Mouse (Mus musculus): ENCODE results near the gene Lrrk1. TPM values are rescaled to one million over a fixed set of nuclear protein-coding genes. Genes with fewer than 3 reads are reported as not detected.

The Lrrk1 gene
- polyA plus RNA-seq, 2 experiments, result 2.3 to 3.1 TPM

- Histone ChIP-seq H3K4me1 (replicated peaks; ENCODE audit: control insufficient read depth in 2 of 2, insufficient read depth in 2 of 2, low read length in 1 of 2) (0 out of 4 replicates have a peak, but pooled peaks cover 0 to 4% of the 10 kb centered on the region in 2 experiments), H3K36me3 (replicated peaks; ENCODE audit: control insufficient read depth, insufficient read depth, low read depth) (no peaks in the 10 kb centered on the region), H3K9ac (replicated peaks) (no peak overlapping the region), H3K4me2 (ENCODE audit: low read depth) (no peak overlapping the region), H3K9me3 (ENCODE audit: control insufficient read depth, low read length) (no peaks in the 10 kb centered on the region), H3K27ac (no peak overlapping the region), H3K27me3 (ENCODE audit: control insufficient read depth, insufficient read depth, low read length) (no peaks in the 10 kb centered on the region), H3K4me3 (ENCODE audit: insufficient read depth in 1 of 2, low read depth in 2 of 2, low read length in 2 of 2) (no peak overlapping the region)
- TF ChIP-seq EP300 (IDR thresholded peaks at IDR 0.05; ENCODE audit: low read depth) (no peak), CTCF (IDR thresholded peaks at IDR 0.05; ENCODE audit: low read depth) (no peak)
- DNase-seq (ENCODE audit: low read depth in 3 of 3, low spot score in 3 of 3) (no peak), ATAC-seq (ENCODE audit: insufficient read depth) (no peak)
- 62% methylated on average over 2 of the region's 2 CpGs for WGBS (ENCODE audit: insufficient replicate concordance)
These were observed 51.2 kb downstream of the Lrrk1 start for GRCm38 (mm10) chr7:66336955-66337354.

GRCm38 (mm10) chr7:66333906-66334500, 54.1 kb downstream of the Lrrk1 start:
- Histone ChIP-seq H3K27ac (no peak overlapping the region), H3K36me3 (replicated peaks; ENCODE audit: control insufficient read depth, insufficient read depth, low read depth) (no peaks in the 10 kb centered on the region), H3K27me3 (ENCODE audit: control insufficient read depth, insufficient read depth, low read length) (no peaks in the 10 kb centered on the region), H3K4me2 (ENCODE audit: low read depth) (no peak overlapping the region), H3K4me3 (ENCODE audit: insufficient read depth in 1 of 2, low read depth in 2 of 2, low read length in 2 of 2) (no peak overlapping the region), H3K9me3 (ENCODE audit: control insufficient read depth, low read length) (no peaks in the 10 kb centered on the region), H3K4me1 (replicated peaks; ENCODE audit: control insufficient read depth in 2 of 2, insufficient read depth in 2 of 2, low read length in 1 of 2) (no peaks in the 10 kb centered on the region), H3K9ac (replicated peaks) (no peak overlapping the region)
- no peak for ATAC-seq (ENCODE audit: insufficient read depth)
- 67% methylated on average over 4 of the region's 4 CpGs for WGBS (ENCODE audit: insufficient replicate concordance)
- TF ChIP-seq CTCF (IDR thresholded peaks at IDR 0.05; ENCODE audit: low read depth) (no peak), EP300 (IDR thresholded peaks at IDR 0.05; ENCODE audit: low read depth) (no peak)
- DNase-seq (ENCODE audit: low read depth in 3 of 3, low spot score in 3 of 3), result no peak

GRCm38 (mm10) chr7:66332340-66332739, 55.8 kb downstream of the Lrrk1 start:
- WGBS (ENCODE audit: insufficient replicate concordance), result 76% methylated on average over 8 of the region's 8 CpGs
- ATAC-seq (ENCODE audit: insufficient read depth) (no peak), DNase-seq (ENCODE audit: low read depth in 3 of 3, low spot score in 3 of 3) (no peak)
- Histone ChIP-seq H3K9me3 (ENCODE audit: control insufficient read depth, low read length) (no peaks in the 10 kb centered on the region), H3K27me3 (ENCODE audit: control insufficient read depth, insufficient read depth, low read length) (no peaks in the 10 kb centered on the region), H3K36me3 (replicated peaks; ENCODE audit: control insufficient read depth, insufficient read depth, low read depth) (no peaks in the 10 kb centered on the region), H3K9ac (replicated peaks) (no peak overlapping the region), H3K27ac (no peak overlapping the region), H3K4me1 (replicated peaks; ENCODE audit: control insufficient read depth in 2 of 2, insufficient read depth in 2 of 2, low read length in 1 of 2) (no peaks in the 10 kb centered on the region), H3K4me2 (ENCODE audit: low read depth) (no peak overlapping the region), H3K4me3 (ENCODE audit: insufficient read depth in 1 of 2, low read depth in 2 of 2, low read length in 2 of 2) (no peak overlapping the region)
- TF ChIP-seq EP300 (IDR thresholded peaks at IDR 0.05; ENCODE audit: low read depth), result no peak
- no peak for TF ChIP-seq CTCF (IDR thresholded peaks at IDR 0.05; ENCODE audit: low read depth)

GRCm38 (mm10) chr7:66330610-66331009, 57.5 kb downstream of the Lrrk1 start:
- no peaks in the 10 kb centered on the region for H3K4me1 ChIP-seq (replicated peaks; ENCODE audit: control insufficient read depth in 2 of 2, insufficient read depth in 2 of 2, low read length in 1 of 2)
- H3K9me3 ChIP-seq (ENCODE audit: control insufficient read depth, low read length), result no peaks in the 10 kb centered on the region
- no peaks in the 10 kb centered on the region for H3K36me3 ChIP-seq (replicated peaks; ENCODE audit: control insufficient read depth, insufficient read depth, low read depth)
- no peak overlapping the region for H3K9ac ChIP-seq (replicated peaks)
- no peak overlapping the region for H3K4me2 ChIP-seq (ENCODE audit: low read depth)
- H3K4me3 ChIP-seq (ENCODE audit: insufficient read depth in 1 of 2, low read depth in 2 of 2, low read length in 2 of 2), result no peak overlapping the region
- no peaks in the 10 kb centered on the region for H3K27me3 ChIP-seq (ENCODE audit: control insufficient read depth, insufficient read depth, low read length)
- H3K27ac ChIP-seq, result no peak overlapping the region
- DNase-seq (ENCODE audit: low read depth in 3 of 3, low spot score in 3 of 3), result no peak
- 81% methylated on average over 9 of the region's 9 CpGs for WGBS (ENCODE audit: insufficient replicate concordance)
- TF ChIP-seq EP300 (IDR thresholded peaks at IDR 0.05; ENCODE audit: low read depth), result no peak
- TF ChIP-seq CTCF (IDR thresholded peaks at IDR 0.05; ENCODE audit: low read depth), result no peak
- ATAC-seq (ENCODE audit: insufficient read depth), result no peak

GRCm38 (mm10) chr7:66327516-66327915, 60.6 kb downstream of the Lrrk1 start:
- H3K4me1 ChIP-seq (replicated peaks; ENCODE audit: control insufficient read depth in 2 of 2, insufficient read depth in 2 of 2, low read length in 1 of 2), result no peaks in the 10 kb centered on the region
- no peaks in the 10 kb centered on the region for H3K9me3 ChIP-seq (ENCODE audit: control insufficient read depth, low read length)
- no peak overlapping the region for H3K9ac ChIP-seq (replicated peaks)
- H3K27me3 ChIP-seq (ENCODE audit: control insufficient read depth, insufficient read depth, low read length), result no peaks in the 10 kb centered on the region
- no peak for TF ChIP-seq EP300 (IDR thresholded peaks at IDR 0.05; ENCODE audit: low read depth)
- TF ChIP-seq CTCF (IDR thresholded peaks at IDR 0.05; ENCODE audit: low read depth), result no peak
- H3K4me2 ChIP-seq (ENCODE audit: low read depth), result no peak overlapping the region
- 68% methylated on average over 2 of the region's 2 CpGs for WGBS (ENCODE audit: insufficient replicate concordance)
- ATAC-seq (ENCODE audit: insufficient read depth) (no peak), DNase-seq (ENCODE audit: low read depth in 3 of 3, low spot score in 3 of 3) (no peak)
- H3K36me3 ChIP-seq (replicated peaks; ENCODE audit: control insufficient read depth, insufficient read depth, low read depth), result no peaks in the 10 kb centered on the region
- H3K4me3 ChIP-seq (ENCODE audit: insufficient read depth in 1 of 2, low read depth in 2 of 2, low read length in 2 of 2), result no peak overlapping the region
- no peak overlapping the region for H3K27ac ChIP-seq

Measured in liver, embryonic 14.5 days (tissue).